Mouse (Mus musculus) lung, embryonic 16.5 days (tissue): ENCODE measurements at regions not wholly inside any gene's neighbourhood (a gene's known extent, or its start where the extent isn't known, plus 50 kb on each side); places are given as distances from the start of the nearest gene placed in this dataset.

Experiments used
- ATAC-seq: fragments of 200-750 bp; cut with Nextera tagmentation; 2 replicates; pipeline ENCODE4 v1.8.0; 2017; ENCODE audit warnings: low read depth, mild to moderate bottlenecking, moderate library complexity
- H3K27ac ChIP-seq: fragments of 300-500 bp; sonication (generic); 2 replicates; pipeline ENCODE4 v1.5.1; 2014; ENCODE audit warnings: mild to moderate bottlenecking, control low read depth, low read length
- H3K27me3 ChIP-seq: fragments of 300-500 bp; sonication (generic); 2 replicates; pipeline ENCODE4 v1.6.1; 2014; ENCODE audit warnings: low read depth, low read length, mixed read lengths; ENCODE audit not compliant: control insufficient read depth, insufficient read depth
- H3K36me3 ChIP-seq: fragments of 300-500 bp; sonication (generic); 2 replicates; pipeline ENCODE4 v1.6.1; 2014; ENCODE audit warnings: low read length; ENCODE audit not compliant: control insufficient read depth, insufficient read depth
- H3K4me1 ChIP-seq: fragments of 300-500 bp; sonication (generic); replicated peaks from 2 replicates; pipeline ENCODE4 v1.6.1; 2014; ENCODE audit warnings: low read length, mixed read lengths; ENCODE audit not compliant: control insufficient read depth, insufficient read depth
- H3K4me2 ChIP-seq: fragments of 300-500 bp; sonication (generic); 2 replicates; pipeline ENCODE4 v1.6.1; 2014; ENCODE audit warnings: low read depth, low read length, control low read depth
- H3K4me3 ChIP-seq: fragments of 300-500 bp; sonication (generic); 2 replicates; pipeline ENCODE4 v1.5.1; 2014; ENCODE audit warnings: mild to moderate bottlenecking, low read length, control low read depth
- H3K9ac ChIP-seq: fragments of 300-500 bp; sonication (generic); 2 replicates; pipeline ENCODE4 v1.6.1; 2014; ENCODE audit warnings: low read length, control low read depth
- H3K9me3 ChIP-seq: fragments of 300-500 bp; sonication (generic); 2 replicates; pipeline ENCODE4 v1.6.1; 2016; ENCODE audit warnings: low read length; ENCODE audit not compliant: control insufficient read depth
- WGBS: fragments of 180-500 bp; shearing (Covaris S2); extraction: QIAGEN DNeasy Blood & Tissue Kit; methylation state at CpG from one replicate; pipeline ENCODE4 v1.1.7; 2014; 5-methylcytosine and 5-hydroxymethylcytosine counted together

- no peak overlapping the region for H3K27ac ChIP-seq
- no peaks in the 10 kb centered on the region for H3K27me3 ChIP-seq
- H3K4me1 ChIP-seq: no peaks in the 10 kb centered on the region
- no peak overlapping the region for H3K4me3 ChIP-seq
- H3K4me2 ChIP-seq: no peak overlapping the region
- ATAC-seq: no peak
- H3K9ac ChIP-seq: no peak overlapping the region
- no peaks in the 10 kb centered on the region for H3K36me3 ChIP-seq
- no peaks in the 10 kb centered on the region for H3K9me3 ChIP-seq
- WGBS: 75% methylated on average over 2 of the region's 2 CpGs
Measured at GRCm38 (mm10) chr3:149484319-149484718, 494.0 kb upstream of the Adgrl2 start.

- Histone ChIP-seq H3K36me3 (no peaks in the 10 kb centered on the region), H3K9ac (no peak overlapping the region), H3K27ac (no peak overlapping the region), H3K4me1 (no peaks in the 10 kb centered on the region; the same call in 1 of the 2 replicates), H3K4me2 (no peak overlapping the region), H3K4me3 (no peak overlapping the region), H3K9me3 (no peaks in the 10 kb centered on the region), H3K27me3 (no peaks in the 10 kb centered on the region)
- 68% methylated on average over 2 of the region's 2 CpGs for WGBS
- ATAC-seq: no peak
Measured at GRCm38 (mm10) chr3:149476151-149476550, 485.8 kb upstream of the Adgrl2 start.

GRCm38 (mm10) chr3:149466973-149467372 is 476.6 kb upstream of the Adgrl2 start:
- no peak overlapping the region for H3K27ac ChIP-seq
- H3K9me3 ChIP-seq: no peaks in the 10 kb centered on the region
- no peaks in the 10 kb centered on the region for H3K27me3 ChIP-seq
- H3K4me1 ChIP-seq: no peaks in the 10 kb centered on the region
- 90% methylated on average over 5 of the region's 5 CpGs for WGBS
- no peak overlapping the region for H3K4me3 ChIP-seq
- ATAC-seq: no peak
- no peaks in the 10 kb centered on the region for H3K36me3 ChIP-seq
- H3K4me2 ChIP-seq: no peak overlapping the region
- H3K9ac ChIP-seq: no peak overlapping the region

DNA sequence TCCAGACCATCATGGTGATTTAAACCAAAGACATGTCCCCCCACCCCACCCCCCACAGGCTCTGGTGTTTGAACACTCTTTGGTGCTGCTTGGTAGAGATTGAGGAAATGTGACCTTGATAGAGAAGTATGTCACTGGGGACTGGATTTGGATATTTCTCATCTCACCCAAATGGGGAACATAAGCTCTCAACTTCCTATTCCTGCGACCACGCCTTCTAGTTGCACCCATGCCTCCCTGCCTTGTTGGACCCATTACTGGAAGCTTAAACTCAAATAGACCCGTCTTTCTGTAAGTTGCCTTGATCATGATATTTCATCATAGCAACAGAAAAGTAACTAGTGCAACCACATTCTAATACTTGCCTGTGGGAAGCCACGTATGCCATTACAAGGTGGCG is 474.2 kb upstream of the Adgrl2 start:
- Histone ChIP-seq H3K9ac (no peak overlapping the region), H3K9me3 (no peaks in the 10 kb centered on the region), H3K36me3 (no peaks in the 10 kb centered on the region), H3K4me3 (no peak overlapping the region), H3K27me3 (no peaks in the 10 kb centered on the region), H3K27ac (no peak overlapping the region), H3K4me1 (no peaks in the 10 kb centered on the region), H3K4me2 (no peak overlapping the region)
- ATAC-seq: no peak
- WGBS: 88% methylated on average over 5 of the region's 5 CpGs

GRCm38 (mm10) chr3:149462121-149462541 is 471.8 kb upstream of the Adgrl2 start:
- H3K4me2 ChIP-seq: no peak overlapping the region
- no peak for ATAC-seq
- WGBS: 77% methylated on average over 2 of the region's 2 CpGs

GRCm38 (mm10) chr3:149461613-149462012 is 471.3 kb upstream of the Adgrl2 start:
- no peaks in the 10 kb centered on the region for H3K27me3 ChIP-seq
- H3K4me3 ChIP-seq: no peak overlapping the region
- H3K9me3 ChIP-seq: no peaks in the 10 kb centered on the region
- no peak overlapping the region for H3K9ac ChIP-seq
- no peak overlapping the region for H3K27ac ChIP-seq
- no peak overlapping the region for H3K4me2 ChIP-seq
- H3K4me1 ChIP-seq: no peaks in the 10 kb centered on the region
- ATAC-seq: no peak
- no peaks in the 10 kb centered on the region for H3K36me3 ChIP-seq
- 78% methylated on average over 2 of the region's 2 CpGs for WGBS

More at GRCm38 (mm10) chr3:149462121-149462541, 471.8 kb upstream of the Adgrl2 start:
- H3K36me3 ChIP-seq: no peaks in the 10 kb centered on the region
- H3K27me3 ChIP-seq: no peaks in the 10 kb centered on the region
- no peak overlapping the region for H3K4me3 ChIP-seq
- H3K9ac ChIP-seq: no peak overlapping the region
- no peak overlapping the region for H3K27ac ChIP-seq
- H3K4me1 ChIP-seq: no peaks in the 10 kb centered on the region
- H3K9me3 ChIP-seq: no peaks in the 10 kb centered on the region

DNA sequence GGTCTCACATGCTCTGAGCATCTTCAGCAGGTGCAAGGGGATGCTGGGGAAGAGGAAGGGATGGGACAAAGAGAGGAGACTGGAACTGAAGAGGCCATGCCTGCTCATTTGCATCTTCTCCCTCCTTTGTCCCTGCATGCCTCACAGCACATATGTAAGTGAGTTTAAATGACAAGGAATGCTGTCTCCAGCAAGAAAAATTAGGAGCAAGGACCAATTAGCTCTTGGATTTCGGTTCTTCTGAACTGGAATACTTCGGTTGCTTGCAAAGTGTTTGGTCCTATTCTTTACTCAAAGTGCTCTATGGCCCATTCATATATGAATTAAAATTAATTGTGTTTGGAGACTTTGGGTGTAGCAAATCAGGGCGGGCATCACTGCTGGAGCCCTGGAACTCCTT is 459.0 kb upstream of the Adgrl2 start:
- Histone ChIP-seq H3K9me3 (no peaks in the 10 kb centered on the region), H3K4me2 (no peak overlapping the region), H3K27me3 (no peaks in the 10 kb centered on the region), H3K4me1 (0 out of 2 replicates have a peak, but pooled peaks cover 2% of the 10 kb centered on the region), H3K36me3 (no peaks in the 10 kb centered on the region), H3K4me3 (no peak overlapping the region), H3K27ac (no peak overlapping the region), H3K9ac (no peak overlapping the region)
- ATAC-seq: no peak
- 85% methylated on average over 3 of the region's 3 CpGs for WGBS

- Histone ChIP-seq H3K4me3 (no peak overlapping the region), H3K4me1 (0 out of 2 replicates have a peak, but pooled peaks cover 2% of the 10 kb centered on the region), H3K4me2 (no peak overlapping the region), H3K27me3 (no peaks in the 10 kb centered on the region), H3K9ac (no peak overlapping the region), H3K36me3 (no peaks in the 10 kb centered on the region), H3K9me3 (no peaks in the 10 kb centered on the region), H3K27ac (no peak overlapping the region)
- WGBS: 53% methylated on average over 6 of the region's 6 CpGs
- no peak for ATAC-seq
Measured at GRCm38 (mm10) chr3:149445991-149446564, 455.7 kb upstream of the Adgrl2 start.

DNA sequence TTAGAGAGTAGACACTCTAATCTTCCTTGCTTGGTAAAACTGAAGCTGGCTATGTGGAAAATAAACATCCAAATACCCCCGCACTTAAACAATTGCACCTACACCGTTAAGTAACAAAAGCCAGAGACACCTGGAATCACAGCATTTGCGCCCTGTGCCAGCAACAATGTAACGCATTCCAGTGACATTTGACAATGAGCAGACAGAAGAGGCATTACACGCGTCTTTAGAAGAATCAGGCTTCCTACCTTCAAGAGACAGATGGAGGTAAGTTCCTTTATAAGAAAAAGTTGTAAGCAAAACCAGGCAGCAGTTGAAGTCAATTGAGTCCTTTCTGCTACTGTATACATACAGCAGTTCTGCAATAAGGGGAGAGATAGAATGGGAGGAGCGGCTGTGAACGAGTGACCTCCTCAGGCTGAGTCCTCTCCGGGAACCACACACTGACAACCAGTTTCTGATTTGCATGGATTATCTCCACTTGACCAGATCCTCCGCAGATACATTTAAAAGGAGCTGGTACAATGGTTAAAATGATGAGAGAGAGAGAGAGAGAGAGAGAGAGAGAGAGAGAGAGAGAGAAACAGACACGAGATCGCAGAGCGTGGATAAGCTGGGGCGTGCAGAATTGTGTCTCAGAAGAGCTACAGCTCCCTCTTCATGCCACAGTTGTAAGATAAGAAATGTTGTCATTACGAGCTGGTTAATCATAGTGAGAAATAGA is 454.7 kb upstream of the Adgrl2 start:
- H3K4me1 ChIP-seq: 0 out of 2 replicates have a peak, but pooled peaks cover 2% of the 10 kb centered on the region

More for the DNA sequence above, 454.7 kb upstream of the Adgrl2 start:
- peak; percentile 73 for ATAC-seq
- Histone ChIP-seq H3K9me3 (no peaks in the 10 kb centered on the region), H3K4me3 (peak overlapping the region; percentile 53), H3K36me3 (no peaks in the 10 kb centered on the region), H3K9ac (peak overlapping the region; percentile 53; the same call in 1 of the 2 replicates), H3K4me2 (peak overlapping the region; percentile 52), H3K27ac (no peak overlapping the region; the same call in 1 of the 2 replicates), H3K27me3 (no peaks in the 10 kb centered on the region)
- 6% methylated on average over 15 of the region's 15 CpGs for WGBS
